Mouse (Mus musculus): Measurements from ENCODE around the gene Sptan1.

Gene Sptan1

DNA sequence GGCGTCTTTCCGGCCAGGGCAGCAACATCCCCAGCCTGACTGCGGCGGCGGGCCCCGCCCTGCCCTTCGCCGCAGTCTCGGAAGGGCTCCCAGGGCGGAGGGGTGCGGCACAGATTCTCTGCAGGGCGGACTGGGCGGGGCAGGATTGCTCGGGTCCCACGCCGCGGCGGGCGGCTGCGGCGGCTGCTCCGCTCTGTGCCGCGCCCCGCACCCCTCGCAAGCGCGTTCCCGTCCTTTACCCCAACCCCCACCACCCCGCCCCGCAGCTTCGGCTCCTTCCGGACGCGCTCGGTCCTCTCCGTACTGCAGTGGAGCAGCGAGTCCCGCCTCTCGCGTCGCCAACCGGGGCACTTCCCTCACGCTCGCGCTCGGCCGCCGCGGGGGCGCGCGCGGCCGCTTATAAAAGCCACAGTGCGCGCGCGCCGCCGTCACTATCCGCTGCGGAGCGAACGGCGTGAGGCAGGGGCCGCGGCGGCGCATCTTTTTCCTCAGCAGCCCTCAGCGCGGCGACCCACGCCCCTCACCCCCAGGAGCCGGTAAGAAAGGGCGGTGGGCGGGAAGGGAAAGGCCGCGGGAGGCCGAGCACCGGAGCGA lies at the start of gene Sptan1:
Sptan1 (plus strand) TSS at position 311 of the 594 bp plus-strand sequence.
- peak; percentile 94 to 96 for DNase-seq

DNA sequence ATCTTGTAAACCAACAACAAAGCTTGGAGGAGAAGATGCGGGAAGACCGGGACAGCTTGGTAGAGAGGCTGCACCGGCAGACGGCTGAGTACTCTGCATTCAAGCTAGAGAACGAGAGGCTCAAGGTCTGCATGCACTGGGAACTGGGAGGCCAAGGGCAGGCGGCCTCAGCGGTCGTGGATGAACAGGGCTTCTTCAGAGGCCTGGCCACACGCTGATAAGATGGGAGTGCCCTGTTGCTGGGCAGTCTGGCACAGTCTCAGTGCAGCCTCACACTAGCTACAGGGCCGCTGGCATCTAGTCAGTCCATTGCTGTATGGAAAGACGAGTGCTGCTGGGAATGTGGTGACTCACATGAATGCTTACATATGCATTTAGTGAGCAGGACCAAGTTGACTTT lies 47.7 kb upstream of the Sptan1 start:
- DNase-seq, result no peak

DNA sequence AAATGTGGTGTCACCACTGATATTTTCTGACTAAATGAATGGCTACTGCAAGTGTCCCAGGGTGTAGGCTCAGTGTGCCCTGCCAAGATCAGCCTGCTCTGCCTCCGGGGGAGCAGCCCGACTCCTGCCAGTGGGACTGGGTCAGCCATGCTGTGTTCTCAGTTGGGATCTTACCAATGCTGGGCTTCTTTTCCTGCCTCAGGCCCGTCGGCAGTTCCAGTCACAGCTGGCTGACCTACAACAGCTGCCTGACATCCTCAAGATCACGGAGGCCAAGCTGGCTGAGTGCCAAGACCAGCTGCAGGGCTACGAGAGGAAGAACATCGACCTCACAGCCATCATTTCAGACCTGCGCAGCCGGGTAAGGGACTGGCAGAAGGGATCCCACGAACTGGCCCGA lies 43.3 kb upstream of the Sptan1 start:
- peak; percentile 36 to 40 for DNase-seq

DNA sequence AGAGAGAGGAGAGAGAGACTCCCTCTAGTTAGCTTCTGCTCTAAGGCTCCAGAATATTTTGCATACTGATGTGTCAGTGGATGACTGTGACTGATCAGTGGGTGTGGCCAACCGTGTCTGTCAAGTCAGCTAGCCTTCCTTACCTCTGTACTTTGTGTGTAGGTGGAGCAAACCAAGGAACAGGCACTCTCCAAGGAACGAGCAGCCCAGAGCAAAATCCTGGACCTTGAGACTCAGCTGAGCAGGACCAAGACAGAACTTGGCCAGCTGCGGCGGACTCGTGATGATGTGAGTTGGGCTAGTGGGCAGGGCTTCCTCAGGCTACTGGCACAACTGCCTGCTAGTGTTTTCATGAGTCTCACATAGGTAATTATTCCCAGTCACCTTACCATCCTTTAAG lies 38.8 kb upstream of the Sptan1 start:
- DNase-seq, result no peak

DNA sequence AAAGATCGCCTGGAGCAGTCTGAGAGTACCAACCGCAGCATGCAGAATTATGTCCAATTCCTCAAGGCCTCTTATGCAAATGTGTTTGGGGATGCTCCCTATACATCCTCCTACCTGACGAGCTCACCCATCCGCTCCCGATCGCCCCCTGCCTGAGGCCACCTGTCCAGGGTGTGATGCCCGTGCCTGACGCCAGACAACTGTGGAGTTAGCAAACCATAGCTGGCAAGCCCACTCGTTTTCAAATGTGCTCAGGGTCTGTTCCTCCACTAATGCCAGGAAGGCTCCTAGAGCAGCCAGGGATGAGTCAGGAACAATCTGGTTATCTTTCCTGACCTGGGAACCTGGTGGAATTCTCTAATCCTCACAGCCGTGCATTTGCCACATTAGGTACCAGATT lies 34.9 kb upstream of the Sptan1 start:
- DNase-seq, result no peak

DNA sequence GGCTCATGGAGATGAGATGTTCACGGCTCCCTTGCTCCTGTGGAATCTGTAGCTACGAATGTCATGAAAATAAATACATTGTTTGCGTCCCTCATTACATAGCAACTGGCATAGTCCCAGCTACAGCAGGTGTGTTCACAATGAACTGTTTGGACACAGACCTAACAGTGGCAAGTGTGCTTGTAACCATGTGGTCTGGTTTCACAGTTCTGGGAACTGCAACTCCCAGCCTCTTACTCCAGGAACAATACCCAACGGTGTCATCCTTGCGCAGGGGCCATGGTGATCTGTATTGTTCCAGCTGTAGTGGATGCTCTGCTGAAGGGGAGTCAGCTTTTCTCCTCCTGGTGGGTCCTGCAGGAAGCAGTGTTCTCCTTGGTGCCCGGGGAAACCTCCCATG lies 34.2 kb upstream of the Sptan1 start:
- DNase-seq, result no peak

DNA sequence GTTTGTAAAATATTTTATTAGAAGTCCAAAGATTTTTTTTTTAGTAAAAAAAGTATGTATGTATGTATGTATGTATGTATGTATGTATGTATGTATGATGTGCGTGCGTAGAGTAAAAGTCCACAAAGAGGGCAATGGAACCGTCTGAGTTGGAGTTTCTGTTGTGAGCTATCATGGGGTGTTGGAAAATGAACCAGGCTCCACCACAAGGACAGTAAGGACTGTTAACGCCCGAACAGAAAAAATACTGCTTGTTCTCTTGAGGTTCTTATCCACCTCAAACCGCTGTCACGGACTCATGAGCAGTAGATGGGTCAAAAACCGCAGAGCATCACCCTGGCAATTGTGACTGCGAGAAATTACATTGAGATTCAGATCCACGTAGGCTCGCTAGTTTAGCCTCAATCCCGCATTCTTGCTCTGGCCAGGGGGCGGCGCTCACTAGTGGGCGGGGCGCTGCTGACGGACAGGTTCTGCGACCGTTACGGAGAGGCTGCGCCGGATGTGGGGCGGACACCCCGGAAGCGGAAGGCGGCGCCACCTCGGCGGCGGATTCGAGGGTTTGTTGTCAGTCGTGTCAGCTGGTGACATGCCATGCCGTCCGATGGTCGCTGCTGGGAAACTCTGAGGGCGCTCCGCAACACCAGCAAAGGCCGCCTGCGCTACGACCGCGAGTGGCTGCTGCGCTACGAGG lies 30.3 kb upstream of the Sptan1 start, which contains the start of gene Gle1:
Gle1 (plus strand) TSS at position 521 of the 694 bp plus-strand sequence.
- DNase-seq, result peak; percentile 92 to 98

DNA sequence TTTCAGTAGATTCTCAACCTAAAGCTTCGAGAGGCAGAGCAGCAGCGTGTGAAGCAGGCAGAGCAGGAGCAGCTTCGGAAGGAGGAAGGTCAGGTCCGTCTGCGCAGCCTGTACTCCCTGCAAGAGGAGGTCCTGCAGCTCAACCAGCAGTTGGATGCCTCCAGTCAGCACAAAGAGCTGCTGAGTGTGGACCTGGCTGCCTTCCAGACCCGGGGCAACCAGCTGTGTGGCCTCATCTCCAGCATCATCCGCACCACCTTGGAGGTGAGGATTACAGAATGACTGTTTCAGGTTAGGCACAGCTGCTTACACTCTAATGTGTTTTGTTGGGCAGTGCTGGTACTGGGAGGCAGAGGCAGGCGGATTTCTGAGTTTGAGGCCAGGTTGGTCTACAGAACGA lies 25.3 kb upstream of the Sptan1 start:
- no peak for DNase-seq

DNA sequence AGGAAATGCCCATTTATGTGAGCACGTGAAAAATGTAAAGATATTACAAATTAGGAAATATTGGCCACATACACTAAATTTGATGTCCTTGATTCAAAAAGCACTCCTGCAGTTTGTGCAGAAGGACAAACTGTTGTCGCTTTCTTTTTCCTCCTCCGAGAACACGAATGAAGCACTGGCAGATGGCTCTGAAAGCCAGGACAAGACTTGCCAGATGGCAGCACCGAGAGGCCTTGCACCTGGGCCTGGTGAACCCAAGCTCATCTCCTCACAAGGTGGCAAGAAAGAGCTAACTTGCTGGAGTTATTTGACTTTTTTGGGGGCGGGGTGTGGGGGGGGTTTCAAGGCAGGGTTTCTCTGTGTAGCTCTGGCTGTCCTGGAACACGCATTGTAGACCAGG lies 24.5 kb upstream of the Sptan1 start:
- DNase-seq, result no peak

DNA sequence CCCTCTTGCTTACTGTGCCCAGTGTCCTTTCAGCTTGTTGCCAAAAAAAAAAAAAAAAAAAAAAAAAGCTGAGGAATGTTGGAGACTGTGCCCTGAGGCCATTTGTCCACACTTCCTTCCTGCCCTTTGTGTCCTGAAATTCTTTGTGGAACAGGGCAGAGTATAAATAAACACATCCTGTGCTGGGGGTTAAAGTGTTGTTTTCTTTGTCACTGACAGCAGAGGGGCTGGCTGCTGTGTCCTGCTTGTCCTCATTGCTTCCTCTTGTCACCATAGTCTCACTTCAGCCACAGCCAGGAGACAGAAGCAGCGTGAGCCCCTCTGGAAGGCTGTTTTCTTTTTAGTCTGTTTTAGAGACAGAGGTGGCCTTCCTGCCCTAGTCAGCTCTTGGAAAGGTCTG lies 20.6 kb upstream of the Sptan1 start:
- DNase-seq, result no peak

GRCm38 (mm10) chr2:29948896-29949295 lies 16.5 kb upstream of the Sptan1 start:
- DNase-seq, result no peak

DNA sequence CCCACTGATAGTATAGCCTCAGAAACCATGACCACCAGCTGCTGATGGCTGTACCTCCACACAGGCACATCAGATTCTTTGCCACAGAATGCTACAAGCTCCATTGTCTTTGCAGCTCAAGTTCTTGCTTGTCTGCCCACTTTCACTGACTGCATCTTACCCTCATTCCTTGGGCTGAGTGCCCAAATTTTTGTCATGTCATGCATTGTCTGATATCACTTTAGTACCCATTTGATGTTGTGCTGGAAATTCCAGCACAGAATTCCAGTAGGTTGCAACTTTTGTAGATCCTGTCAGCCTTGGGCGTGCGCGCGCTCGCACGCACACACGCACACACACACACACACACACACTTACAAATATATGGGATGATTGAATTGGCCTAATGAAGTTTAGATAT lies 4.1 kb upstream of the Sptan1 start:
- DNase-seq, result no peak

GRCm38 (mm10) chr2:29964354-29965249 lies 758 bp upstream of the Sptan1 start:
- no peak for DNase-seq

- peak in 1 of 2 experiments; percentile 56 for DNase-seq
Measured at GRCm38 (mm10) chr2:29965906-29966305, 546 bp downstream of the Sptan1 start.

GRCm38 (mm10) chr2:29966826-29967225 lies 1.5 kb downstream of the Sptan1 start:
- no peak for DNase-seq

DNA sequence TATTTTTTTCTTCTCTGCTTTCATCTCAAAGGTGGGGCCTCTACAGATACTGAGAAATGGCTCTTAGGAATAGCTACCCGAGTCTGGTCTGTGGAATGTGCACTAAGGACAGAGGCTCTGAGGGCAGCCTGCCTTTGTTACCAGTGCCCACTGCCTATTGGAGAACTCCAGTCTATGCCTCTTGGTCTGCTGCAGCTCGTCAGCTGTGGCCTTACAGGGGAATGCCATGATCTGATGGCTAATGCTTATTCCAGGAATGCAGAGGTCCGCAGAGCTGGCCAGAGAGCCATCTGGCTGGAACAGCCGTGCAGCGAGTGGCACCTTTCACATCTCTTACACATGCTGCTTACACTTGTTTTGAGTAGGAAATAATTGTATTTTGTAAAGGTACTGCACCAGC lies 2.4 kb downstream of the Sptan1 start:
- DNase-seq, result no peak

- DNase-seq, result no peak
Measured at GRCm38 (mm10) chr2:29968638-29969037, 3.3 kb downstream of the Sptan1 start.

- no peak for DNase-seq
Measured at GRCm38 (mm10) chr2:29971838-29972635, 6.7 kb downstream of the Sptan1 start.

GRCm38 (mm10) chr2:29973525-29973924 lies 8.2 kb downstream of the Sptan1 start:
- DNase-seq, result no peak

DNA sequence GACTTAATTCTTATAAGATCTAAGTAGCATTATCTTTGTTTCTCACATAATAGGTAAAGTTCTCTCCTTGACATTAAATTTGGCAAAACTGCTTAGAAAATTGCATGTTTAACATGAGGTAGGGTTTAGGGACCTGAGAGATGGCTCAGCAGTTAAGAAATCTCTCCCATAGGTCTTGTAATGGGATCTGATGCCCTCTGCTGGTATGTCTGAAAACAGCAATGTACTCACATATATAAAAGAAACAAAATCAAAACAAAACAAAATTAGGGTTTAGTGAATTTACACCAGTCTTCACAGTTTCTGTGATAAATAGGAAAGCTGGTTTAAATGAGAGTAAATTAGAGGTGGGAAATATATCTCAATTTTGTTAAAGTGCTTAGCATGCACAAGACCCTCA lies 11.9 kb downstream of the Sptan1 start:
- peak in 1 of 2 experiments; percentile 29 for DNase-seq

- no peak for DNase-seq
Measured at GRCm38 (mm10) chr2:29980661-29981060, 15.3 kb downstream of the Sptan1 start.

DNA sequence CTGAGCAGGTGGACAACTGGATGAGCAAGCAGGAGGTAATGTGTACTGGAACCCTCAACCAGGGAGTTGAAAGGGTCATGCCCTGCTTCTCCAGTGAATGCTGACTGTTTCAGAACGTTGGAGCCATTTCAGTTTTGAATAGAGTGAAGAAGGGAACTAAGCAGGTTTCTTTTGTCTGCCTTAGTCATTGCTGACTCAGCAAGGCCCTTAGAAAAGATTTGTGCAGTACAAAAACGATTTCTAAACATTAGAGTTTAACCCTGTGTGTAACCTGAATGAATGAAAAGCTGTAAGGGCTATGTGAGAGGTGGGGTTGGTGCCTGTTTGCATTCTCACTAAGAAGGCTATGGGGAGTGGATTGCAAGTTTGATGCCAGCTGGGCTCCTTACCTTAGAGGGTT lies 26.6 kb downstream of the Sptan1 start:
- no peak for DNase-seq

DNA sequence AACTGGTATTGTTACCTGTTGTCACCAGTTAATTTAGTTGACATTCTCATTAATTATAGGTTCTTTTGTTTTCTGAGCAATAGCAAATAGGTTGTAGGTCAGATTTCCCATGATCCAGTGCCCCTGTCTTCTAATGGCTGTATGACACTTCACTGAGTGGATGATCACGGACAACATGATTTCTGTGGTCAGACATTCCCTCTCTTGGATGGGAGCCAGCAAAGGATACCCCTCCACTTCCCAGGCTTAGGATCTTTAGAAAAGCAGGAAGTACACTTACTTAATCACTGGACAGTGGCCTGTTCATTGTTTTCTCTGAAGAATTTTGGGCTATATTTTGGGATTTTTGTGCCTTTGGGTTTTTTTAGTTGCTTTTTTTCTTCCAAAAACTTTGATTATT lies 43.7 kb downstream of the Sptan1 start:
- DNase-seq, result no peak
